Mouse (Mus musculus) liver, embryonic 14.5 days (tissue): ENCODE measurements at regions not wholly inside any gene's neighbourhood (a gene's known extent, or its start where the extent isn't known, plus 50 kb on each side); places are given as distances from the start of the nearest gene placed in this dataset.

Source experiments
- CTCF ChIP-seq: IDR thresholded peaks from 2 replicates; pipeline ENCODE4 v1.5.1; 2016; ENCODE audit warnings: antibody characterized with exemption, low read depth, control low read depth
- EP300 ChIP-seq: IDR thresholded peaks from 2 replicates; pipeline ENCODE4 v1.6.1; 2016; ENCODE audit warnings: antibody characterized with exemption, low read depth

DNA sequence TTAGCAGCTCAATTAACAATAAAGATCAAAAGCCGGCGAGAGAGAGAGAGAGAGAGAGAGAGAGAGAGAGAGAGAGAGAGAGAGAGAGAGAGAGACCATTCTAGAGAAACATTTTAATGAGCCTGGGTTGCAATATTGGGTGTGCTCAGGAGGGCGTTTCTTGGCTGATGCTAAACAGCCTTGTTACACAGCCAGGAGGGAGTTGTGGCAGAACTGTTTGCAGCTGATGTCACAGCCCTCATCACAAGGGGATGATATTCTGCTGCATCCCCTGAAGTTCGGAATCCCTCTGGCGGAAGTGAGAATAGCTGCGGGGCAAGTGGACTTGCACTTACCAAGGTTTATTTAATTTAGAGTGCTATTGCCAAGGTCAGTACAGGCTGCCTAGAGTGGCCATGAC is 100.7 kb upstream of the Fbxo11 start:
- TF ChIP-seq CTCF (no peak), EP300 (no peak)
